Mouse (Mus musculus): Measurements from ENCODE around the gene Nt5dc3. TPM values are rescaled to one million over a fixed set of nuclear protein-coding genes. Genes with fewer than 3 reads are reported as not detected.

Gene Nt5dc3
- total and polyA plus RNA-seq, 2 experiments from 2014 or later = 13.2 to 56.2 TPM

DNA sequence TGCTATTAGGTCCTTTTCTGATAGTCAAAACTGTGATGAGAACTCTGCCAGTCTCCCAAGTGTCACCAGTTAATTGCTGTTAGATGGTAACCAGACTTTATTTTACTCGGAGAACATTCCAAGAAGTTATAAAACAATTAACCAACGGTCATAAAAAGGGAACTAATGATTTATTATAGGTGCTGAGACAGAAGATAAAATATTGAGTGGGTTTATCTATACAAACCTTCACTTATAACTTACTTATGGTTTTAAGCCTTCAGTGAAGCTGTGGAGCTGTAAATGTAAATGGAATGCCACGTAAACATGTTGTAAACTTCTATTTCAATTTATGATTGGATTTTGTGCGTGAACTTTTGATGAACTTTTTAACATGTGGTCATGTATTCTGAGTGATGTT is 5.4 kb upstream of the Nt5dc3 start:
- no peak overlapping the region for H3K9ac ChIP-seq (replicated peaks; ENCODE audit: low read length, poor library complexity, severe bottlenecking)
- no peak overlapping the region for H3K27ac ChIP-seq (ENCODE audit: low read depth, low read length)
- TF ChIP-seq CTCF (IDR thresholded peaks at IDR 0.05) = no peak
- H3K27me3 ChIP-seq (ENCODE audit: insufficient read depth, low read length) = no peaks in the 10 kb centered on the region
- WGBS = 81% methylated on average over 4 of the region's 4 CpGs
- H3K4me3 ChIP-seq (ENCODE audit: low read depth, low read length) = no peak overlapping the region
- no peaks in the 10 kb centered on the region for H3K9me3 ChIP-seq (ENCODE audit: low read length)
- ATAC-seq (ENCODE audit: low FRiP score) (no peak), DNase-seq (ENCODE audit: low spot score) (no peak)
- H3K4me1 ChIP-seq (ENCODE audit: insufficient read depth, low read length) = peaks cover 6% of the 10 kb centered on the region; the same call in 1 of the 2 replicates
- H3K36me3 ChIP-seq (ENCODE audit: insufficient read depth, low read length) = no peaks in the 10 kb centered on the region
- H3K4me2 ChIP-seq (ENCODE audit: low read depth, low read length, poor library complexity, severe bottlenecking) = no peak overlapping the region

DNA sequence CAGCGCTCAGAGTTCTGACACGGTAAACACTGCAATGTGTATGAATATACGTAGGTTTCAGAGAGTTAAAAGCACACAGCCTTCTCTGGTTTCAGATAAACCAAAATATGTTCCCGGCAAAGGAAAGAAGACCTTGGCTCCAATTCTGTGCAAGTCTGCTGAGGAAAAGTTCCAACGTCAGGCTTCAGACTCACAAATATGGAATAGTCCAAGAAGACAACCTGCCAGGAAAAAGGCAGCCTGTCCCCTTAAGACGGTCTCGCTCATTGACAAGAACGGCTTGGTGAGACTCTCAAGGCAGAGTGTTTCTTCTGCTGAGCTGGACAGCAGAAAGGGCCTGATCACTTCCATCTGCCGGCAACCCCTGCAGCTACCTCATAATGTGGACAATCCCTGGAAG is 2.5 kb upstream of the Nt5dc3 start:
- H3K9me3 ChIP-seq (ENCODE audit: low read length) = no peaks in the 10 kb centered on the region
- H3K4me1 ChIP-seq (ENCODE audit: insufficient read depth, low read length) = peaks cover 8% of the 10 kb centered on the region; the same call in 1 of the 2 replicates
- WGBS = 85% methylated on average over 9 of the region's 9 CpGs
- no peak for TF ChIP-seq CTCF (IDR thresholded peaks at IDR 0.05)
- no peak overlapping the region for H3K4me3 ChIP-seq (ENCODE audit: low read depth, low read length)
- no peak for DNase-seq (ENCODE audit: low spot score)
- no peaks in the 10 kb centered on the region for H3K36me3 ChIP-seq (ENCODE audit: insufficient read depth, low read length)
- H3K27me3 ChIP-seq (ENCODE audit: insufficient read depth, low read length) = no peaks in the 10 kb centered on the region
- no peak overlapping the region for H3K4me2 ChIP-seq (ENCODE audit: low read depth, low read length, poor library complexity, severe bottlenecking)
- H3K27ac ChIP-seq (ENCODE audit: low read depth, low read length) = no peak overlapping the region
- no peak for ATAC-seq (ENCODE audit: low FRiP score)
- H3K9ac ChIP-seq (replicated peaks; ENCODE audit: low read length, poor library complexity, severe bottlenecking) = no peak overlapping the region

DNA sequence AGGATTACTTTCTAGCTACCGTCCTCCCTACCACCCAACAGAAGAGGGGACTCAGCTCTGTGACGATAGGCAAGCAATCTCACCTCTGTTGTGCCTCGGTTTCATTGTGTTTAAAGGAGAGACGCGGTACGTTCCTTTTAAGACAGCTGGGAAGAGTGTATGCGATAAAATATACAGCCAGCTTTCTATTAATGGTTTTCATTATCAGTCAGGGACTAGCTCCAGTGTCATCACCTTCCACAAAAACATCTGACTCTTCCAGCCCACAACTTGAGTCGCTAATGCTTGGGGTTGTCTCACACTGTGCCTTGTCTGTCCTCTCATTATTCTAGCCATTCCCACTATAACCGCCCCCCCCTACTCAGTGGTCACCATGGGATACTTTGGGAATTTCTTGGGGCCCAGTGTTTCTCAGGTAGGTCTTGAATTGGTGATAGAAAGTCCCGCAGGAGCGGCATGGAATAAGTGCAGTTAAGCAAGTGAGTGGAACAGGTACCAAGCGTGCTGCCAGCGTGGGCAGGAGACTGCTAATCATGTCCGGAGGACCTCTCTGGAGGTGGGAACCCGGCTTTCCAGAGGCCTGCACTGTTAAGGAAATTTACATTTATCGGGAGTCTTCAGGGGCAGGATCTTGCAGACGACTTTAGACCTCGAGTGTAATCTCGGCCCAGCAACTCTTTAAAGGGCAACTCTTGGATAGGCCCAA is 1.0 kb upstream of the Nt5dc3 start:
- peak; percentile 0; the same call in 1 of the 2 replicates for ATAC-seq (ENCODE audit: low FRiP score)
- 46% methylated on average over 19 of the region's 19 CpGs for WGBS

DNA sequence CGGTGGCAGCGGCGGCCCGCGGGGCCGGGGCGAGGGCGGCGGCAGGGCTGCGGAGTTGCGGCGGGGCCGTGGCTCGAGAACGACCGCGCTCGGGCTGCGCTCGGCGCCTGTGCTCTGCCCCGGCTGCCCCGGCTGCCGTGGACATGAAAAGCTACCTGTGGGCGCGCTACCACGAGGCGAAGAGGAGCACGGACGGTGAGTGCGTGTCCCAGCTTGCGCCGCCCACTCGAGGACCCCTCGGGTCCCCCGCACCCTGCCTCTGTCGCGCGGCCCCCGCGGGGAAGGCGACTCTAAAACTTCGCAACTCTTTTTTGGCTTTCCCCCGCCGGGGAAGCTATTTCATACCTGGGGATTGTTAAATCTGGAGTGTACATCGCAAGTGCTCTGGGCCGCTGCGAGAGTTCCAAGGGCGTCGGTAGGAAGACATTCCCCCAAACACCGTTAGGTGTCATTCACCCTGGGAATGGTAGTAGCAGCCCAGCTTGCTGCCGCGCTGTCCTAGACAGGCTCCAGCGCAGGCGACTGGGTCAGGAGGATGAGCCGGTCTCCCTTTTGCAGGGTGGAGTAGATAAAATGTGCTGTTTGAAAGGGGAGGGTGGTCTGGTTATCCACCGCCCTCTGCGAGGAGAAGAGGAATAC is 431 bp downstream of the Nt5dc3 start:
- Histone ChIP-seq H3K27me3 (ENCODE audit: insufficient read depth, low read length) (no peaks in the 10 kb centered on the region), H3K4me3 (ENCODE audit: low read depth, low read length) (peak overlapping the region; percentile 74), H3K9me3 (ENCODE audit: low read length) (no peaks in the 10 kb centered on the region), H3K9ac (replicated peaks; ENCODE audit: low read length, poor library complexity, severe bottlenecking) (peak overlapping the region; percentile 62), H3K36me3 (ENCODE audit: insufficient read depth, low read length) (no peaks in the 10 kb centered on the region), H3K4me2 (ENCODE audit: low read depth, low read length, poor library complexity, severe bottlenecking) (peak overlapping the region; percentile 83), H3K27ac (ENCODE audit: low read depth, low read length) (peak overlapping the region; percentile 82), H3K4me1 (ENCODE audit: insufficient read depth, low read length) (peaks cover 8% of the 10 kb centered on the region; the same call in 1 of the 2 replicates)
- peak; percentile 26 for TF ChIP-seq CTCF (IDR thresholded peaks at IDR 0.05)
- ATAC-seq (ENCODE audit: low FRiP score) (peak; percentile 70), DNase-seq (ENCODE audit: low spot score) (peak; percentile 46)
- WGBS = 1% methylated on average over 51 of the region's 58 CpGs

More for the DNA sequence above, 1.0 kb upstream of the Nt5dc3 start:
- peaks cover 8% of the 10 kb centered on the region; the same call in 1 of the 2 replicates for H3K4me1 ChIP-seq (ENCODE audit: insufficient read depth, low read length)
- TF ChIP-seq CTCF (IDR thresholded peaks at IDR 0.05) = no peak
- H3K27me3 ChIP-seq (ENCODE audit: insufficient read depth, low read length) = no peaks in the 10 kb centered on the region
- peak overlapping the region; percentile 62 for H3K9ac ChIP-seq (replicated peaks; ENCODE audit: low read length, poor library complexity, severe bottlenecking)
- peak overlapping the region; percentile 83 for H3K4me2 ChIP-seq (ENCODE audit: low read depth, low read length, poor library complexity, severe bottlenecking)
- peak overlapping the region; percentile 74 for H3K4me3 ChIP-seq (ENCODE audit: low read depth, low read length)
- H3K9me3 ChIP-seq (ENCODE audit: low read length) = no peaks in the 10 kb centered on the region
- H3K27ac ChIP-seq (ENCODE audit: low read depth, low read length) = peak overlapping the region; percentile 82
- H3K36me3 ChIP-seq (ENCODE audit: insufficient read depth, low read length) = no peaks in the 10 kb centered on the region
- DNase-seq (ENCODE audit: low spot score) = no peak

DNA sequence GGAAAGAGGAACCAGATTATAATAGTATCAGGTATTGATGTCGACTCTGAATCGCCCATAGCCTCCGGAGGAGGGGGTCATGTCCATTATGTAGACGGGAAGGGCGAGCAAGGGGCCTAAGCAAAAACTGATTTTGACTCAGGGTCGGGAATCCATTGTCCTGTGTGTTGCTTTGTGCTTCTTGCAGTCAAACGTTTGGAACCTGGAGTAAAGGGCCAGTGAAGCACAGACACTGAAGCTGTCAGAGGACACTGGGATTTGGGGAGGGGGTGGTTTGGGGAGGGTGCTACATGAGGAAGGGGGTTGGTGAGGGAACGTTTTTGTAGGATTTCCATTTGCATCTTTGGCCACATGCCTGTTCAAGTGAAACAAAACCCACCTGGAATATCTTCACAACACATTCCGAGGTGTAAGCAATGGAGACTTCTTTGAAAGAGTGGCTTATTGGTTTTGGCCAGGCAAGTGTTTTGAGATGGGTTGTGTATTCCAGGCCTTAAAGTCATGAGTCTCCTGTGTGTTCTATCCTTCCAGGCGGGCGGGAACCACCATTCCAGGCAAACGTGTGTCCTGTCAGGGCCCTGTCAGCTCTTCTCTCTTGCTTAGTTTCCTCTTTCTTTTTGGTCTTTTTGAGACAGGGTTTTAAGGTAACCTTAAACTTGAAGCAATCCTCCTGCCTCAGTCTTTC is 1.2 kb downstream of the Nt5dc3 start:
- Histone ChIP-seq H3K27ac (ENCODE audit: low read depth, low read length) (peak overlapping the region; percentile 82), H3K4me2 (ENCODE audit: low read depth, low read length, poor library complexity, severe bottlenecking) (peak overlapping the region; percentile 83), H3K9me3 (ENCODE audit: low read length) (no peaks in the 10 kb centered on the region), H3K27me3 (ENCODE audit: insufficient read depth, low read length) (no peaks in the 10 kb centered on the region), H3K36me3 (ENCODE audit: insufficient read depth, low read length) (no peaks in the 10 kb centered on the region), H3K9ac (replicated peaks; ENCODE audit: low read length, poor library complexity, severe bottlenecking) (peak overlapping the region; percentile 62), H3K4me1 (ENCODE audit: insufficient read depth, low read length) (peaks cover 8% of the 10 kb centered on the region; the same call in 1 of the 2 replicates), H3K4me3 (ENCODE audit: low read depth, low read length) (peak overlapping the region; percentile 74)
- DNase-seq (ENCODE audit: low spot score) (no peak), ATAC-seq (ENCODE audit: low FRiP score) (no peak)
- no peak for TF ChIP-seq CTCF (IDR thresholded peaks at IDR 0.05)
- WGBS = 14% methylated on average over 12 of the region's 12 CpGs
